Mouse (Mus musculus) liver, embryonic 16.5 days (tissue): Measurements from ENCODE around the gene Fam185a. TPM values are rescaled to one million over a fixed set of nuclear protein-coding genes. Genes with fewer than 3 reads are reported as not detected.

Experiments
- ATAC-seq: fragments of 200-750 bp; cut with Nextera tagmentation; 2 replicates; pipeline ENCODE4 v1.8.0; 2017; ENCODE audit warnings: low read depth, mild to moderate bottlenecking, moderate number of reproducible peaks, moderate library complexity
- H3K27ac ChIP-seq: fragments of 300-500 bp; sonication (generic); 2 replicates; pipeline ENCODE4 v1.5.1; 2014; ENCODE audit warnings: mild to moderate bottlenecking, low read length
- H3K27me3 ChIP-seq: fragments of 300-500 bp; sonication (generic); 2 replicates; pipeline ENCODE4 v1.6.1; 2014; ENCODE audit warnings: low read depth, low read length, mixed read lengths; ENCODE audit not compliant: control insufficient read depth, insufficient read depth
- H3K36me3 ChIP-seq: fragments of 300-500 bp; sonication (generic); 2 replicates; pipeline ENCODE4 v1.6.1; 2014; ENCODE audit warnings: mild to moderate bottlenecking; ENCODE audit not compliant: control insufficient read depth, insufficient read depth
- H3K4me1 ChIP-seq: fragments of 300-500 bp; sonication (generic); 2 replicates; pipeline ENCODE4 v1.6.1; 2014; ENCODE audit warnings: low read depth, low read length, mixed read lengths; ENCODE audit not compliant: control insufficient read depth
- H3K4me2 ChIP-seq: fragments of 300-500 bp; sonication (generic); 2 replicates; pipeline ENCODE4 v1.6.1; 2014; ENCODE audit warnings: low read depth, low read length, mixed read lengths
- H3K4me3 ChIP-seq: fragments of 300-500 bp; sonication (generic); 2 replicates; pipeline ENCODE4 v1.5.1; 2014; ENCODE audit warnings: low read depth, mild to moderate bottlenecking, low read length
- H3K9ac ChIP-seq: fragments of 300-500 bp; sonication (generic); 2 replicates; pipeline ENCODE4 v1.6.1; 2014; ENCODE audit warnings: low read depth, low read length
- H3K9me3 ChIP-seq: fragments of 300-500 bp; sonication (generic); replicated peaks from 2 replicates; pipeline ENCODE4 v1.6.1; 2016; ENCODE audit warnings: low read length; ENCODE audit not compliant: control insufficient read depth
- WGBS: fragments of 180-500 bp; shearing (Covaris S2); extraction: QIAGEN DNeasy Blood & Tissue Kit; methylation state at CpG from one replicate; pipeline ENCODE4 v1.1.7; 2014; ENCODE audit not compliant: insufficient replicate concordance; 5-methylcytosine and 5-hydroxymethylcytosine counted together
- polyA plus RNA-seq: library from polyadenylated mRNA; unstranded; fragments of >200 nt; fragmentation: Nextera tagmentation; extraction: Ambion mirVana; gene quantifications from 2 replicates; pipeline ENCODE4 v1.2.1, GENCODE M21; 2015

Gene Fam185a
- 2.5 and 2.8 TPM in 2 replicates for polyA plus RNA-seq

GRCm38 (mm10) chr5:21424614-21425602 is at the start of gene Fam185a, which contains the start of gene Ccdc146:
Gene Fam185a, plus strand, starts transcription at chr5:21424958.
Gene Ccdc146, minus strand, starts transcription at chr5:21424677.
- peak; percentile 99 for ATAC-seq
- under 1% methylated on average over 68 of the region's 68 CpGs for WGBS
- no peaks in the 10 kb centered on the region for H3K36me3 ChIP-seq

GRCm38 (mm10) chr5:21376935-21377334 is 47.8 kb upstream of the Fam185a start:
- H3K4me1 ChIP-seq = no peaks in the 10 kb centered on the region; the same call in 1 of the 2 replicates
- no peak overlapping the region for H3K27ac ChIP-seq
- H3K9ac ChIP-seq = no peak overlapping the region
- H3K4me3 ChIP-seq = no peak overlapping the region
- no peak overlapping the region for H3K4me2 ChIP-seq
- ATAC-seq = no peak
- 77% methylated on average over 4 of the region's 4 CpGs for WGBS
- H3K27me3 ChIP-seq = peaks cover 6% of the 10 kb centered on the region
- H3K36me3 ChIP-seq = no peaks in the 10 kb centered on the region
- H3K9me3 ChIP-seq = no peaks in the 10 kb centered on the region

More at GRCm38 (mm10) chr5:21424614-21425602, at the start of gene Fam185a, which contains the start of gene Ccdc146:
- no peaks in the 10 kb centered on the region for H3K9me3 ChIP-seq
- peak within 1 kb of the TSS; percentile 42 for H3K27ac ChIP-seq
- peak within 1 kb of the TSS; percentile 74 for H3K9ac ChIP-seq
- peak within 1 kb of the TSS; percentile 76 for H3K4me3 ChIP-seq
- H3K4me1 ChIP-seq = peaks cover 19% of the 10 kb centered on the region
- H3K27me3 ChIP-seq = no peaks in the 10 kb centered on the region
- peak within 1 kb of the TSS; percentile 93 for H3K4me2 ChIP-seq

- H3K4me1 ChIP-seq = no peaks in the 10 kb centered on the region
- H3K27me3 ChIP-seq = no peaks in the 10 kb centered on the region; the same call in 1 of the 2 replicates
- H3K9me3 ChIP-seq = no peaks in the 10 kb centered on the region
- no peak overlapping the region for H3K4me3 ChIP-seq
- no peak overlapping the region for H3K4me2 ChIP-seq
- H3K27ac ChIP-seq = no peak overlapping the region
- WGBS = 44% methylated on average over 2 of the region's 2 CpGs
- no peaks in the 10 kb centered on the region for H3K36me3 ChIP-seq
- H3K9ac ChIP-seq = no peak overlapping the region
- ATAC-seq = no peak
These were observed 46.4 kb upstream of the Fam185a start for GRCm38 (mm10) chr5:21378397-21378796.

GRCm38 (mm10) chr5:21381986-21382385 is 42.8 kb upstream of the Fam185a start:
- no peaks in the 10 kb centered on the region for H3K9me3 ChIP-seq
- ATAC-seq = no peak
- WGBS = 57% methylated on average over 6 of the region's 6 CpGs
- H3K27me3 ChIP-seq = no peaks in the 10 kb centered on the region
- no peak overlapping the region for H3K9ac ChIP-seq
- no peaks in the 10 kb centered on the region for H3K36me3 ChIP-seq
- no peak overlapping the region for H3K4me2 ChIP-seq
- H3K4me1 ChIP-seq = no peaks in the 10 kb centered on the region
- no peak overlapping the region for H3K4me3 ChIP-seq
- H3K27ac ChIP-seq = no peak overlapping the region

- H3K4me2 ChIP-seq = no peak overlapping the region
- H3K4me3 ChIP-seq = no peak overlapping the region
- no peaks in the 10 kb centered on the region for H3K4me1 ChIP-seq
- H3K9ac ChIP-seq = no peak overlapping the region
- no peaks in the 10 kb centered on the region for H3K36me3 ChIP-seq
- ATAC-seq = no peak
- no peaks in the 10 kb centered on the region for H3K9me3 ChIP-seq
- H3K27ac ChIP-seq = no peak overlapping the region
- 49% methylated on average over 6 of the region's 6 CpGs for WGBS
- H3K27me3 ChIP-seq = no peaks in the 10 kb centered on the region
These were observed 42.1 kb upstream of the Fam185a start for GRCm38 (mm10) chr5:21382678-21383077.

- ATAC-seq = no peak
- Histone ChIP-seq H3K27ac (no peak overlapping the region), H3K36me3 (no peaks in the 10 kb centered on the region), H3K9me3 (no peaks in the 10 kb centered on the region), H3K9ac (no peak overlapping the region), H3K4me3 (no peak overlapping the region), H3K27me3 (no peaks in the 10 kb centered on the region), H3K4me1 (no peaks in the 10 kb centered on the region), H3K4me2 (no peak overlapping the region)
- 26% methylated on average over 14 of the region's 14 CpGs for WGBS
These were observed 41.1 kb upstream of the Fam185a start for GRCm38 (mm10) chr5:21383392-21384251.

GRCm38 (mm10) chr5:21384252-21384960 is 40.4 kb upstream of the Fam185a start:
- no peak overlapping the region for H3K27ac ChIP-seq
- H3K9ac ChIP-seq = no peak overlapping the region
- no peaks in the 10 kb centered on the region for H3K4me1 ChIP-seq
- no peaks in the 10 kb centered on the region for H3K36me3 ChIP-seq
- H3K27me3 ChIP-seq = no peaks in the 10 kb centered on the region
- H3K4me2 ChIP-seq = no peak overlapping the region
- 49% methylated on average over 13 of the region's 13 CpGs for WGBS
- no peaks in the 10 kb centered on the region for H3K9me3 ChIP-seq
- no peak for ATAC-seq
- no peak overlapping the region for H3K4me3 ChIP-seq

- Histone ChIP-seq H3K27me3 (no peaks in the 10 kb centered on the region), H3K9me3 (no peaks in the 10 kb centered on the region), H3K27ac (no peak overlapping the region), H3K9ac (no peak overlapping the region), H3K4me2 (no peak overlapping the region), H3K4me1 (no peaks in the 10 kb centered on the region), H3K4me3 (no peak overlapping the region), H3K36me3 (no peaks in the 10 kb centered on the region)
- no peak for ATAC-seq
- 47% methylated on average over 9 of the region's 9 CpGs for WGBS
These were observed 39.8 kb upstream of the Fam185a start for GRCm38 (mm10) chr5:21384976-21385375.
